Mouse (Mus musculus): ENCODE results near the gene Fam102a.

Gene Fam102a

GRCm38 (mm10) chr2:32582830-32583799 lies 48.0 kb downstream of the Fam102a start:
- peak; percentile 54 to 65 for DNase-seq

DNA sequence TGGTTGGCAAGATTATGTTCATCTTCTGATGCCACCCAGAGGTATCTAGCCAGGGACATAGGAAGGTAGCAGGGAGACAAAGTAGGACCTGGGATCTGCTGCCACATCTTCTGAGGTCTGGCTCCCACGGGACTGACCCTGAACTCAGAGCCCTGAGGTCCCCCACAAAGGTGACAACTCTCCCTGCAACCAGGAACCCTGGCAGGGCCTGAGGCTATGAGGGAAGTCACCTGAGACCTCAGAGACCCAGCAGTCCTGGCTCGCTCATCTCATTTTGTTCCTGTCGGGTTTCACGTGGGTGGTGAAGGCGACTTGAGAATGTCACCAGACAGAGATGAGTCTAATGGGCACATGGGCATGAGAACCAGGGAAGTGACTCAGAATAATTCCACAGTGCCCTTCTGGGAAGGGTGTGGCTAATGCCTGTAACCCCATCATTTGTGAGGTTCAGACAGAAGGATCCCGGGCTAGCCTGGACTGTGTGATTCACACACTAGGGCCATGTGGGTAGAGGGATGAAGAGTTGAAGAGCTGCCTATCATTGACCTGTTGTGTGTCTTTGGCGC lies 50.1 kb downstream of the Fam102a start:
- DNase-seq: no peak

DNA sequence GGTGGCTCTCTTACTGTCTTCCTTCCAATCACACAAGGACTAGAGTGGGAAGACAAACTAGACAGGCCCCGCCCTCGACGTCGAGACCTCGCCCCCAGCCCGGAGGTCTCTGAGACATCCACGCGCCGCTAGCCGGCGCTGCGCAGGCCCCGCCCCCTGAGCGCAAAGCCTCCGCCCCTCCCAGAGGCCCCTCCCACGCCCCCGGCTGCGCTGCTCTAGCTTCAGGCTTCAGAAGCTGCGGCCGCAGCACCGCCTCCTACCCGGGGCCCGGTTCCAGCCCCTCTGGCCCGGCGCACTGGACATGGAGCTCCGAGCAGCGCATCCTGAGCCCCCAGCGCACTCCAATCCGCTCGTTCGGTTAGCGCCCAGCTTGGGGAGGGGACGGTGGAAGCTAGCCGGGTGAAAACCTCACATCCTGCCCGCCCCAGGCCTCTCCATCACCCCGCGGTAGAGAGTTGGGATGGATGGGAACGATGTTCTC lies 51.8 kb downstream of the Fam102a start, which contains the start of gene St6galnac4:
Gene St6galnac4, plus strand, starts transcription at position 225 of the 481 bp plus-strand sequence.
- DNase-seq: peak; percentile 84 to 85

GRCm38 (mm10) chr2:32587731-32588321 lies 52.7 kb downstream of the Fam102a start:
- DNase-seq: no peak

DNA sequence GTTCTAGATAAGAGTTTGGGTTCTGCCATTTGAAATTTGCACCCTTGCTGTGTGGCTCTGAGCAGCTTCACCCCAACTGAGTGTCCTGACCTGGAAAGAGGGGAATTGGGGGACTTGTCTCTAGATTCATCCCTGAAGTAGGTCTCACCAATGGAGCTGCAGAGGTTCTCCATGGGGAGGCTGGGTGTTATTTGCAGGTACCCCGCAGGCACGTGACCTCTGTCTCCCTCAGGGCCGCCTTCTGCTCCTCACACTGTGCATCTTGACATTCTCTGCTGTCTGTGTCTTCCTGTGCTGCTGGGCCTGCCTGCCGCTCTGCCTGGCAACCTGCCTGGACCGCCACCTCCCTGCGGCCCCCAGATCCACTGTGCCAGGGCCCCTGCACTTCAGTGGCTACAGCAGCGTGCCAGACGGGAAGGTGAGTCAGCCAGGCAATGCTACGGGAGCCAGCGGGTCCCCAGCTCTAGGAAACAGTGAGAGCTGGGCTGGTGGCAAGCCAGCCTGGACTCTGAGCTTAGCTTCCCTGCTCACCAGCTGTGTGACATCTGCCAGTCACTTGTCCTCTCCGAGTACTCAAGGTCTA lies 54.2 kb downstream of the Fam102a start:
- no peak for DNase-seq

- DNase-seq: no peak
Observed at GRCm38 (mm10) chr2:32590224-32590623, 55.1 kb downstream of the Fam102a start.

GRCm38 (mm10) chr2:32591249-32591648 lies 56.1 kb downstream of the Fam102a start:
- no peak for DNase-seq

DNA sequence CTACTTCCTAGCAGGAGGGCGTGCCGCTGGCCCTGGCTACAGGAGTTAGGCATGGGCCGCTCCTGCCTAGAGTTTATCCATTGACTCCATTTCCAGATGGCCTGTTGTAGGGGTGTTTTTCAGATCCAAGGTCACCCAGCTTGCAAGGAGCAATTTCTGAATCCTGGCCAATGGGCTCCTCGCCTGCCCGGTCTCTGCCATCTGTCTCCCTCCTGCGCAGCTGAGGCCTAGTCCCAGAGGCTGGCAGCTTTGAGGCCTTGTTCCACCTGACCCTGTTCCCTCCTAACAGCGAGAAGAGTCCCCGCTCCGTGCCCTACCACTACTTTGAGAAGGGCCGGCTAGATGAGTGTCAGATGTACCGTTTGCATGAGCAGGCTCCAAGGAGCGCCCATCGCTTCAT lies 61.6 kb downstream of the Fam102a start:
- DNase-seq: no peak

DNA sequence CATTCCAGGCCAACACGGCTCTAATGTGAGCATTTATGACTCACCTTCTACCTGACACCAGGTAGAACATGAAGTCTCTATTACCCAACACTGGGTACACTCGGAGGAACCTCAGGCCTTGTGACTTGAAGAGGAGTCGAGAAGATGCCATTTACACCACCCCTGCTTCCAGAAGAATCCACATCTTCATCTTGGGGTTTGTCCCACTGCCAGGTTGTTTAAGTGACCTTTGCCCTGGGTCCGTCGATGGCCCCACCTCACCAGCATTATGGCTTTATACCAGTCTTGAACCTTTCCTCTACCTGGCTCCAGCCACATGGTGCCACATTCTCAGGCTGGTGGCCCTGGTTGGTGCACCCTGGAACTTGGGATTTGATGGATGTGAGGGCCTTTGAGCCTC lies 62.1 kb downstream of the Fam102a start:
- no peak for DNase-seq

GRCm38 (mm10) chr2:32597699-32598098 lies 62.6 kb downstream of the Fam102a start:
- no peak for DNase-seq

- no peak for DNase-seq
Observed at GRCm38 (mm10) chr2:32598506-32598905, 63.4 kb downstream of the Fam102a start.

DNA sequence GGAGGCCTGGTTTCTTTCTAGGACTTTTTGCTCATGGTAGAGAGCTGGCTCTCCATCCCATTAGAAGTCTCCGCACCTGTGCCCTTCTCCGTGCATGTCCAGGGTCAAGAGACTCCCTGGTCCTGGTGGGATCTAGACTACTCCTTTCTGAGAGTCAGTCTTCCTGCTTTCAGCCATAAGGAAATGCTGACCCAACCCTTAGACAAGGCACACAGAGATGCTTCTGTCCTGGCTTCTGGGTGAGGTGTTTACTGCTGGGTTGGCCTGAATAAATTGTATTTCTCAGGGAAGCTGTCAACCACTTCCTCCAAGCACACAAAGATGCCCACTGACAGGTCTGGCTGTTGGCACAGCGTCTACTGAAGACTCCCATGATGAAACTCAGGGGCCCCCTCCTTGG lies 64.3 kb downstream of the Fam102a start, which contains the start of gene St6galnac6:
Gene St6galnac6, plus strand, starts transcription at position 301 of the 400 bp plus-strand sequence.
- DNase-seq: no peak

DNA sequence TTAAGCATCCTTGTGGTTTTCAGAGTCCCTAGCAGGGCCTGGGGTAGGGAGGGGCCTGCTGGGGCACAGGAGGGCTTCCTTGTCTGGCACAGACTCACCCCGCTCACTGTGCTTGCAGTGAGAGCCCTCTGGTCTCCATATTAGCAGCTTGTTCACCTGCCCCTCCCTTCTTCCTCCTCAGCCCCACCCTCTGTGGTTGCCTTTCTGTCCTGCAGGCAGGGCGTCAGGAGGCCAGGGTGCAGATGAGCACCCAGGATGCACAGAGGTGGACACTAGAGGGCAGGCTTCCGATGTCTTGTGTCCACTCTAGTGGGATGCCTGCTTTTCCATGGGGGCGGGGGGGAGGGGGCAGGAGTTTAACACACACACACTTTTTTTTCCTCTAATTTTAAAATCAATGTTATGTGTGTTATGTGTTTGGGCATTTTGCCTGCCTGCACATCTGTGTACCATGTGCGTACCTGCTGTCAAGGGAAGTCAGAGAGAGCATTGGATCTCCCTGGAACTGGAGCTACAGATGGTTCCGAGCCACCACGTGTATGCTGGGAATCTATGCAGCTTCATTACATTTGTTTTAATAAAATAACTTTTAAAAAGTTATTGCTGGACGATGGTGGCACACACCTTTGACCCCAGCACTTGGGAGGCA lies 66.4 kb downstream of the Fam102a start:
- no peak for DNase-seq

GRCm38 (mm10) chr2:32602600-32603054 lies 67.5 kb downstream of the Fam102a start:
- peak; percentile 65 to 68 for DNase-seq

DNA sequence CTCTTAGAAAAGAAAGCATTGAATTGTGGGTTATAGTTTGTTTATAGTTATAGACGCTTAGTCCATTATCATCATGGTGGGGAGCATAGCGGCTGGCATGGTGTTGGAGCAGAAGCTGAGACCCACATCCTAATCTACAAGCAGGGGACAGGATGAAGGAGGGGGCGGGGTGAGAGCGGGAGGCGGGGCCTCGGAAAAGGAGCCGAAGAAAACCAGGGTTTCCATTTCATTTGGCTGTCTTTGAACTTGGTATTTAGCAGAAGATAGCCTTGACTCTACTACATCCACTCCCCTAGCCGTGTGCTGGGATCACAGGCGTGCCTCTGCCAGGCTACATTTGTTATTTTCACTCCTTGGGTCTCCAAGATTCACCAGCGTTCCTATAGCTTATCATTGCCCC lies 69.5 kb downstream of the Fam102a start:
- no peak for DNase-seq

- peak; percentile 53 to 60 for DNase-seq
Observed at GRCm38 (mm10) chr2:32606161-32607142, 71.3 kb downstream of the Fam102a start.

- no peak for DNase-seq
Observed at GRCm38 (mm10) chr2:32607262-32607947, 72.3 kb downstream of the Fam102a start.

GRCm38 (mm10) chr2:32608141-32608777 lies 73.1 kb downstream of the Fam102a start:
- peak in 1 of 2 experiments; percentile 35 for DNase-seq

DNA sequence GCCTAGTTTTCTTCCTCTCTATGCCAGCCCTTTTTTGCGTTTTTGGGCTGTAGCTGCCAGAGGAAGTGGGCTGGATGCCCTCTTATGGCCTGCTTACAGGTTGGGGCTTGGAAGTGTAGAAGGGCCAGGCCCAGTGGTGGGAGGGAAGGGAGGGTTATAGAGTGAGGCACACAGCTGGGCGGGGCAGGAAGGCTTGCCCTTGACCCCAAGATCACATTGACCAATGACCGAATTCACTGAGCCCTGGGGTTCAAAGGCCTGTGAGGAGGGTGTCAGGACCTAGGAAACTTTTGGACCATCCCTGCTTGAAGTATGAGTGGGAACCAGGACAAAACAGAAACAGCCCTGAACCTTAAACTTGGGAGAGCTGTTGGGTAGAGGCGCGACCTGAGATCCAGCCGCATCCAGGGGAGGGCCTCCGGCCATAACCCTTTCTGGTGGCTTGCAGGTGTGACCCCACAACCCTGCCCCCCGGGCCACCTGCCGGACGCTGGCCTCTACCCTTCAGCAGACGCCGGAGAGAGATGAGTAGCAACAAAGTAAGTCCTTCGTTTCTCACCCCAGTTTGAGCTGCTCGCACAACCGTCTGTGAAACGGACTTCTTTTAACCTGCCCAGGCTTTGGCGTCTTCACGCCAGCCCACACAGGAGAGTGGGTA lies 73.8 kb downstream of the Fam102a start:
- DNase-seq: no peak

Data from thymus, adult 18-20 months (tissue).